Mouse (Mus musculus): ENCODE results near the gene Ppp1r9b.

The Ppp1r9b gene

GRCm38 (mm10) chr11:95042096-95042495, 51.3 kb downstream of the Ppp1r9b start:
- DNase-seq (ENCODE audit: inconsistent age in 2 of 2, low spot score in 1 of 2), result peak; percentile 85 to 96

- no peak for DNase-seq (ENCODE audit: inconsistent age in 2 of 2, low spot score in 1 of 2)
Measured at GRCm38 (mm10) chr11:95043060-95043459, 52.2 kb downstream of the Ppp1r9b start.

- DNase-seq (ENCODE audit: inconsistent age in 2 of 2, low spot score in 1 of 2), result no peak
Measured at GRCm38 (mm10) chr11:95043608-95044007, 52.8 kb downstream of the Ppp1r9b start.

GRCm38 (mm10) chr11:95044185-95044870, 53.5 kb downstream of the Ppp1r9b start:
- DNase-seq (ENCODE audit: inconsistent age in 2 of 2, low spot score in 1 of 2), result no peak

GRCm38 (mm10) chr11:95046980-95047680, 56.3 kb downstream of the Ppp1r9b start:
- peak; percentile 66 to 88 for DNase-seq (ENCODE audit: inconsistent age in 2 of 2, low spot score in 1 of 2)

GRCm38 (mm10) chr11:95053062-95053461, 62.2 kb downstream of the Ppp1r9b start:
- DNase-seq (ENCODE audit: inconsistent age in 2 of 2, low spot score in 1 of 2), result no peak

All from adrenal gland, adult (tissue).